Mouse (Mus musculus): Measurements from ENCODE around the gene Unc5a.

Gene Unc5a

DNA sequence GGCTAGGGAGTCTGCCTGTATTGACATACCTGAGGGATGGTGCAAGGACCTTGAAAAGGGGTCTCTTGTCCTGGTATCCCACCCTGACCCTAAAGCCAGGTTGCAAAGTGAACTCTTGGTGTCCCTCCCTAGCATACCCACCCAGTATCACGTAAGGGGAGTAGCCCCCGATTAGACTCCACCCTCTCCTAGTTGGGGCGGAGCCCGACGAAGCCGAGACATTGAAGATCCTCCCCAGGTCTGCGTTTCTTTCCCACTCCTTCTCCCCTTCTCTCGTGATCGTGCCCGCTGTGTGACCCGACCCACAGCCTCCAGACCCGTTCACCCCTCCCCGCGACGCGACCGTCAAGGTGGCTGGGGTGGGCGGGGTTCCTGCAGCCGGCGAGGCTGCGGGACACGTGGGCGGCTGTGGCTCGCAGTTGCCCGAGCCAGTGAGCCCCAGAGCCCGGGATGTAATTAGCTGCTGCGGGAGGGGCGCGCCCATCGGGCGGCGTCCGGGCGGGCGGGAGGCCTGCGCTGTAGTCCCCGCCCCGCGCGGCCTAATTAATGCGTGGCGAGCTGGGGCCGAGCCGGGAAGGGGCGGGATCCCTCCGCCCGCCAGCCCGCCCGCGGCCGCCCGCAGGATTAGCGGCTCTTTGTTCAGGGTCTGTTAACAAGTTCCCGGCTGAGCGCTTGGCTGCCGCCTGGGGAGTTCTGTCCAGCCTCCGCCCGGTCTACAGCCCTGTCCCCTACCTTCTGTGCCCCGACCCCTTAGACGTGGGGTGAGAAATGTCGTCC lies 6.7 kb downstream of the Unc5a start:
- peak; percentile 24 for DNase-seq (ENCODE audit: low read depth, low spot score)

GRCm38 (mm10) chr13:54957281-54957680 lies 8.1 kb downstream of the Unc5a start:
- DNase-seq (ENCODE audit: low read depth, low spot score), result no peak

GRCm38 (mm10) chr13:54959059-54959701 lies 10.0 kb downstream of the Unc5a start:
- DNase-seq (ENCODE audit: low read depth, low spot score), result no peak

GRCm38 (mm10) chr13:54959842-54960241 lies 10.6 kb downstream of the Unc5a start:
- DNase-seq (ENCODE audit: low read depth, low spot score), result no peak

DNA sequence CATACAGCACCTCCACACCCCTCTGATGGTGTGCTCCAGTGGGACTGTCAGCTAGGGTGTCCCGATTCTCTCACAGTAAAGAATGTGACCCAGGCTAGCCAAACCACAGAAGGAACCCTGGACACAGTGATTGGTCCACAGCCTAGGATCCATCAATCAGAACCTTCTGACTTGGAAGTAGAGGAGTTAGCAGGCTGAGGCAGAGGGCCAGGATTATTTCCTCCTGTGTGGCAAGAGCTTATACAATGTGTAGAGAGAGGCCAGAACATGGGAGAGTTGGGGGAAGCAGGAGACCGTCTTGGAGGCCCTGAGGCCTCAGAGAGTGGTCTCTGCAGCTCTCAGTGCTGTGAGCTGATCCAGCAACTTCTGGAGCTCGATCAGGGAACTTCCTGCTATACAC lies 11.3 kb downstream of the Unc5a start:
- DNase-seq (ENCODE audit: low read depth, low spot score), result no peak

DNA sequence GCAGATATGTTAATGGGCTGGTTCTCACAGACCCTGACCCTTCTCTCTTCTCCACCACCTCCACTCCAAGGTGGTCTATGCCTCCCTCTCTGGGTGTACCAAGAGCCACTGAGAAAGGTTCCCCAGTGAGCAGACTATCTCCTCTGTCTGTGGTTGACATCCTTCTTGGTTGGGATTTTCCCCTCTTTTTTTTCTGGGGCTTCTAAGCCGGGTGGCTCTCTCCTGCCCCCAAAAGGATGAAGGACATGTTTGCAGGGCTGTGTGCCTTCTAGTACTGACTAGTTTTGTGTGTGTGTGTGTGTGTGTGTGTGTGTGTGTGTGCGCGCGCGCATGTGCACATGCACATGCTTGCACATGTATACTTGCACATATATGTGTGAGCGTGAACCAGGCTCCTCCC lies 16.0 kb downstream of the Unc5a start:
- no peak for DNase-seq (ENCODE audit: low read depth, low spot score)

GRCm38 (mm10) chr13:54967501-54967900 lies 18.3 kb downstream of the Unc5a start:
- no peak for DNase-seq (ENCODE audit: low read depth, low spot score)

- DNase-seq (ENCODE audit: low read depth, low spot score), result no peak
Measured at GRCm38 (mm10) chr13:54968636-54969035, 19.4 kb downstream of the Unc5a start.

GRCm38 (mm10) chr13:54969513-54969912 lies 20.3 kb downstream of the Unc5a start:
- no peak for DNase-seq (ENCODE audit: low read depth, low spot score)

- DNase-seq (ENCODE audit: low read depth, low spot score), result no peak
Measured at GRCm38 (mm10) chr13:54970521-54971247, 21.5 kb downstream of the Unc5a start.

GRCm38 (mm10) chr13:54975546-54975945 lies 26.3 kb downstream of the Unc5a start:
- no peak for DNase-seq (ENCODE audit: low read depth, low spot score)

DNA sequence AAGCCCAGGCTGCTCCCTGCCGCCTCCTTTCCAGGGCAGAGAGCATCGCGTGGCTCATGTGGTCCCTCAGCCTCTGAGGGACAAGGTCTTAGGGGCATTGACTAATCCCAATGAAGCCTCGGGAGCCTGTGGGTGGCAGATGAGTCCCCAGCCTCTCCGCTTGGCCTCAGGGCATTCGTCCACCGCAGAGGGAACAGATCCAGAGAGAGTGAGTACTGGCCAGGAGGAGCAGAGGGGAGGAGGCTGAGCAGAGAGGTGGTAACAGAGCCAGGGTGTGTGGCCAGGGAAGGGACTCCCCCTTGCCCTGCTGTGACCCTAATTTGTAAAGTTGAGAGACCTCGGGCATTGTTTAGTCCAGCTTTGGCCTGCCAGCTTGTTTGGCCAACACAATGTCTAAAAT lies 29.6 kb downstream of the Unc5a start:
- DNase-seq (ENCODE audit: low read depth, low spot score), result no peak

DNA sequence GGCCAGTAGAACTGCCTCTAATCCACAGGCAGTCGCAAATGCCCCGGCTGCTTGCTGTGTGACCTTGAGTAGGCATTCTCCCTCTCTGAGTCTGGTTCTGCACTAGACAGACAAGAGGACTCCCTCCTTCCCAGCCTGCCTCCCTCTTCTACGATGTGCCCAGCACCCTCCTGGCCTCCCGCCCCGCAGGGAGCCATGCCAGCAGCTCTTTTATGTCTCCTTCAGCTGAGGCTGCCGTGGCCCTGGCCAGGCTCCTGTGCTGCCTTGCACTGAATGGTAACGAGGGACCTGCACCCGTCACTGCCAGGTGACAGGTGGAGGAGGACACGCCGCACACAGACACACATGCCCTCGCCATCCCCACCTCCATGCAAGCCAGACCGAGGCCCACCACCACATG lies 31.7 kb downstream of the Unc5a start:
- DNase-seq (ENCODE audit: low read depth, low spot score), result no peak

- DNase-seq (ENCODE audit: low read depth, low spot score), result no peak
Measured at GRCm38 (mm10) chr13:54983001-54983400, 33.8 kb downstream of the Unc5a start.

GRCm38 (mm10) chr13:54983614-54984013 lies 34.4 kb downstream of the Unc5a start:
- no peak for DNase-seq (ENCODE audit: low read depth, low spot score)

DNA sequence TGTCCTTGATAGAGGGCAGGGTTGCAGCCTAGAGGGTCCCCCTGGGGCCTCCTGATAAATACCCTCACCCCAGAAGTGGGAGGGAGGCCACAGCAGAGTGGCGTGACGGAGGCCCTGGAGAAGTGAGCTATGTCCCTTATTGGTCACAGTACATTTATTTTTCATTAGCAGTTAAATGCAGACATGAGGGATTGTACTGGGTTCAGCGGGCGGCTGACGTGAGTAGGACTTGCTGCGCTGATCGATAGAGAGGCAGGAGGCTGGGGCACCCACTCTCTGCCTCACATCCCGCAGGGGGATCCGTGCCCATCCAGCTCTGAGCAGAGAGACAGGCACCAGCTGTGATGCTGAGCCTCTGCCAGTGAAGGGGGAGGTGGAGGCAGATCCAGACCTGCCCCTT lies 38.2 kb downstream of the Unc5a start:
- no peak for DNase-seq (ENCODE audit: low read depth, low spot score)

GRCm38 (mm10) chr13:54988181-54988760 lies 39.1 kb downstream of the Unc5a start:
- DNase-seq (ENCODE audit: low read depth, low spot score), result no peak

- no peak for DNase-seq (ENCODE audit: low read depth, low spot score)
Measured at GRCm38 (mm10) chr13:54992215-54992614, 43.0 kb downstream of the Unc5a start.

GRCm38 (mm10) chr13:54994576-54994975 lies 45.4 kb downstream of the Unc5a start:
- DNase-seq (ENCODE audit: low read depth, low spot score), result no peak

DNA sequence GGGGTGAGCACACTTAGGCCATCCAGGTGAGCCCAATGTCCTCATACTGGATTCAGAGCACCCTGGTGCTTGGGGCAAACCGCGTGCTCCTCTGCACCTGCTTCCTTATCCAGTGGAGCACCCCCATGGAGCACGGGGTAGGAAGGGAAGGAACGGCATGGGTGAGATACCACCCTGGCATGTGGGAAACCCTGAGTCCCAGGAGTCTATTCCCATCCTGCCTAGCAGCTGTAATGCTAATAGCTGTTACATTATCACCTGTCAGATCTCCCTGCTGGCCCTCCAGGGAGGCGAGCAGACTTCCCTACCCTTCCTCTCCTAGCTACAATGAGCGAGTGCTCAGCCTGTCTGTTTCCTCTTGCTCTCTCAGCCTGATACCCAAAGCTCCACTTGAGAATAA lies 46.0 kb downstream of the Unc5a start:
- DNase-seq (ENCODE audit: low read depth, low spot score), result no peak

GRCm38 (mm10) chr13:54997568-54997967 lies 48.4 kb downstream of the Unc5a start:
- no peak for DNase-seq (ENCODE audit: low read depth, low spot score)

- DNase-seq (ENCODE audit: low read depth, low spot score), result no peak
Measured at GRCm38 (mm10) chr13:55000433-55000832, 51.2 kb downstream of the Unc5a start.
